Mouse (Mus musculus): ENCODE data around the gene Gm44973. TPM values are rescaled to one million over a fixed set of nuclear protein-coding genes. Genes with fewer than 3 reads are reported as not detected.

The Gm44973 gene
- polyA plus RNA-seq, 1 experiment from 2014 or later: 3.3 TPM

GRCm38 (mm10) chr7:5081939-5082338, 66.6 kb downstream of the Gm44973 start:
- H3K36me3 ChIP-seq (ENCODE audit: control insufficient read depth, insufficient read depth, low read length): peaks cover 11% of the 10 kb centered on the region
- peak overlapping the region; percentile 85 for H3K4me2 ChIP-seq (replicated peaks; ENCODE audit: low read depth)
- no peak overlapping the region for H3K4me3 ChIP-seq (ENCODE audit: low read depth, low read length)
- H3K27me3 ChIP-seq (ENCODE audit: control insufficient read depth, insufficient read depth, low read length): no peaks in the 10 kb centered on the region
- H3K4me1 ChIP-seq (replicated peaks; ENCODE audit: control insufficient read depth, insufficient read depth): 0 out of 2 replicates have a peak, but pooled peaks cover 2% of the 10 kb centered on the region
- whole genome bisulfite sequencing: 72% methylated on average over 2 of the region's 2 CpGs
- no peak for TF ChIP-seq EP300 (optimal IDR thresholded peaks at IDR 0.05)
- no peaks in the 10 kb centered on the region for H3K9me3 ChIP-seq (ENCODE audit: control insufficient read depth, low read length)
- ATAC-seq (ENCODE audit: low FRiP score, low TSS enrichment) (peak; percentile 59), DNase-seq (ENCODE audit: low spot score) (peak; percentile 57)
- H3K27ac ChIP-seq (replicated peaks): peak overlapping the region; percentile 49
- no peak overlapping the region for H3K9ac ChIP-seq (ENCODE audit: low read length)

Other genes with a start within 250 kb of the Gm44973 start
- not detected in 2 replicates for gene Fam71e2, start 244.2 kb upstream of the Gm44973 start, polyA plus RNA-seq (2015; fragmentation: Nextera tagmentation; extraction: Ambion mirVana)
- 0.42 and 0.65 TPM in 2 replicates for gene Il11, start 232.6 kb upstream of the Gm44973 start, polyA plus RNA-seq (2015; fragmentation: Nextera tagmentation; extraction: Ambion mirVana)
- gene Tmem190, start 232.6 kb upstream of the Gm44973 start, polyA plus RNA-seq (2015; fragmentation: Nextera tagmentation; extraction: Ambion mirVana): 0.42 and 0.80 TPM in 2 replicates
- 69.0 and 70.7 TPM in 2 replicates for gene Tmem238, start 225.8 kb upstream of the Gm44973 start, polyA plus RNA-seq (2015; fragmentation: Nextera tagmentation; extraction: Ambion mirVana)
- gene Rpl28, start 222.6 kb upstream of the Gm44973 start, polyA plus RNA-seq (2015; fragmentation: Nextera tagmentation; extraction: Ambion mirVana): 322 and 359 TPM in 2 replicates
- 95.5 and 111 TPM in 2 replicates for gene Ube2s, start 202.9 kb upstream of the Gm44973 start, polyA plus RNA-seq (2015; fragmentation: Nextera tagmentation; extraction: Ambion mirVana)
- gene Shisa7, start 170.8 kb upstream of the Gm44973 start, polyA plus RNA-seq (2015; fragmentation: Nextera tagmentation; extraction: Ambion mirVana): 0.15 and 0.16 TPM in 2 replicates
- 17.5 and 21.7 TPM in 2 replicates for gene Isoc2b, start 145.2 kb upstream of the Gm44973 start, polyA plus RNA-seq (2015; fragmentation: Nextera tagmentation; extraction: Ambion mirVana)
- 0.56 and 0.67 TPM in 2 replicates for gene Isoc2a, start 138.3 kb upstream of the Gm44973 start, polyA plus RNA-seq (2015; fragmentation: Nextera tagmentation; extraction: Ambion mirVana)
- gene Gm36210, start 109.0 kb upstream of the Gm44973 start, polyA plus RNA-seq (2015; fragmentation: Nextera tagmentation; extraction: Ambion mirVana): not detected in 2 replicates
- gene Zfp628, start 100.3 kb upstream of the Gm44973 start, polyA plus RNA-seq (2015; fragmentation: Nextera tagmentation; extraction: Ambion mirVana): 1.8 and 1.9 TPM in 2 replicates
- gene Nat14, start 93.5 kb upstream of the Gm44973 start, polyA plus RNA-seq (2015; fragmentation: Nextera tagmentation; extraction: Ambion mirVana): 2.3 and 2.5 TPM in 2 replicates
- gene Ssc5d, start 89.7 kb upstream of the Gm44973 start, polyA plus RNA-seq (2015; fragmentation: Nextera tagmentation; extraction: Ambion mirVana): 1.3 and 1.9 TPM in 2 replicates
- 0.15 TPM in 1 of 2 replicates, not detected in the other for gene Sbk2, start 51.1 kb upstream of the Gm44973 start, polyA plus RNA-seq (2015; fragmentation: Nextera tagmentation; extraction: Ambion mirVana)
- 0.04 TPM in 1 of 2 replicates, not detected in the other for gene Sbk3, start 44.3 kb upstream of the Gm44973 start, polyA plus RNA-seq (2015; fragmentation: Nextera tagmentation; extraction: Ambion mirVana)
- gene Zfp579, start 19.3 kb upstream of the Gm44973 start, polyA plus RNA-seq (2015; fragmentation: Nextera tagmentation; extraction: Ambion mirVana): 10.9 and 15.0 TPM in 2 replicates
- gene Zfp524, start 1.1 kb upstream of the Gm44973 start, polyA plus RNA-seq (2015; fragmentation: Nextera tagmentation; extraction: Ambion mirVana): 14.0 and 16.3 TPM in 2 replicates
- 14.9 and 17.8 TPM in 2 replicates for gene Fiz1, start 799 bp upstream of the Gm44973 start, polyA plus RNA-seq (2015; fragmentation: Nextera tagmentation; extraction: Ambion mirVana)
- 2.2 and 2.3 TPM in 2 replicates for gene Zfp865, start 4.9 kb downstream of the Gm44973 start, polyA plus RNA-seq (2015; fragmentation: Nextera tagmentation; extraction: Ambion mirVana)
- 13.6 and 14.6 TPM in 2 replicates for gene Ccdc106, start 5.1 kb downstream of the Gm44973 start, polyA plus RNA-seq (2015; fragmentation: Nextera tagmentation; extraction: Ambion mirVana)
- gene 4632433K11Rik, start 18.6 kb downstream of the Gm44973 start, polyA plus RNA-seq (2015; fragmentation: Nextera tagmentation; extraction: Ambion mirVana): not detected in 2 replicates
- 4.1 and 4.3 TPM in 2 replicates for gene Zfp784, start 22.9 kb downstream of the Gm44973 start, polyA plus RNA-seq (2015; fragmentation: Nextera tagmentation; extraction: Ambion mirVana)
- 21.0 and 21.6 TPM in 2 replicates for gene Zfp580, start 36.0 kb downstream of the Gm44973 start, polyA plus RNA-seq (2015; fragmentation: Nextera tagmentation; extraction: Ambion mirVana)
- 49.2 and 50.1 TPM in 2 replicates for gene U2af2, start 46.6 kb downstream of the Gm44973 start, polyA plus RNA-seq (2015; fragmentation: Nextera tagmentation; extraction: Ambion mirVana)
- gene Epn1, start 64.7 kb downstream of the Gm44973 start, polyA plus RNA-seq (2015; fragmentation: Nextera tagmentation; extraction: Ambion mirVana): 41.0 and 44.5 TPM in 2 replicates
- gene Rfpl4, start 101.5 kb downstream of the Gm44973 start, polyA plus RNA-seq (2015; fragmentation: Nextera tagmentation; extraction: Ambion mirVana): not detected in 2 replicates
- gene Rasl2-9, start 110.5 kb downstream of the Gm44973 start, polyA plus RNA-seq (2015; fragmentation: Nextera tagmentation; extraction: Ambion mirVana): 0.35 and 0.50 TPM in 2 replicates
- gene Vmn1r55, start 134.2 kb downstream of the Gm44973 start, polyA plus RNA-seq (2015; fragmentation: Nextera tagmentation; extraction: Ambion mirVana): 0.01 TPM in 1 of 2 replicates, not detected in the other
- not detected in 2 replicates for gene Vmn1r56, start 181.3 kb downstream of the Gm44973 start, polyA plus RNA-seq (2015; fragmentation: Nextera tagmentation; extraction: Ambion mirVana)
- not detected in 2 replicates for gene Vmn1r57, start 203.0 kb downstream of the Gm44973 start, polyA plus RNA-seq (2015; fragmentation: Nextera tagmentation; extraction: Ambion mirVana)